Mouse (Mus musculus) stomach, postnatal 0 days (tissue): ENCODE measurements around the gene Lix1l. TPM values are rescaled to one million over a fixed set of nuclear protein-coding genes. Genes with fewer than 3 reads are reported as not detected.
A peak's percentile ranks its signal among the peaks of the same experiment; 100 is the strongest.

Source experiments
- ATAC-seq: fragments of 200-750 bp; cut with Nextera tagmentation; 2 replicates; pipeline ENCODE4 v1.8.0; 2017; ENCODE audit not compliant: low FRiP score, low TSS enrichment
- DNase-seq: peaks from one replicate; pipeline ENCODE4 v3.0.0-alpha.2; 2016; ENCODE audit warnings: low spot score
- H3K27ac ChIP-seq: fragments of 300-500 bp; sonication (generic); replicated peaks from 2 replicates; pipeline ENCODE4 v1.5.1; 2014; ENCODE audit warnings: mild to moderate bottlenecking, control low read depth
- H3K27me3 ChIP-seq: fragments of 300-500 bp; sonication (generic); 2 replicates; pipeline ENCODE4 v1.6.1; 2014; ENCODE audit warnings: low read length; ENCODE audit not compliant: control insufficient read depth, insufficient read depth
- H3K36me3 ChIP-seq: fragments of 300-500 bp; sonication (generic); 2 replicates; pipeline ENCODE4 v1.6.1; 2014; ENCODE audit warnings: low read length, mixed read lengths; ENCODE audit not compliant: control insufficient read depth, insufficient read depth
- H3K4me1 ChIP-seq: fragments of 300-500 bp; sonication (generic); replicated peaks from 2 replicates; pipeline ENCODE4 v1.6.1; 2014; ENCODE audit warnings: antibody characterized with exemption; ENCODE audit not compliant: control insufficient read depth, insufficient read depth
- H3K4me2 ChIP-seq: fragments of 300-500 bp; sonication (generic); replicated peaks from 2 replicates; pipeline ENCODE4 v1.6.1; 2014; ENCODE audit warnings: low read depth, mild to moderate bottlenecking, control low read depth, moderate library complexity
- H3K4me3 ChIP-seq: fragments of 300-500 bp; sonication (generic); 2 replicates; pipeline ENCODE4 v1.5.1; 2014; ENCODE audit warnings: low read depth, low read length, control low read depth
- H3K9ac ChIP-seq: fragments of 300-500 bp; sonication (generic); 2 replicates; pipeline ENCODE4 v1.6.1; 2014; ENCODE audit warnings: mild to moderate bottlenecking, low read length, control low read depth, mixed read lengths
- H3K9me3 ChIP-seq: fragments of 300-500 bp; sonication (generic); 2 replicates; pipeline ENCODE4 v1.6.1; 2016; ENCODE audit warnings: low read length; ENCODE audit not compliant: control insufficient read depth
- CTCF ChIP-seq: IDR thresholded peaks from 2 replicates; pipeline ENCODE4 v1.5.1; 2016; ENCODE audit warnings: antibody characterized with exemption, low read depth, mild to moderate bottlenecking, moderate library complexity
- EP300 ChIP-seq: optimal IDR thresholded peaks from 2 replicates; pipeline ENCODE3; 2016; ENCODE audit warnings: antibody characterized with exemption
- WGBS: fragments of 180-500 bp; shearing (Covaris S2); extraction: QIAGEN DNeasy Blood & Tissue Kit; methylation state at CpG from one replicate; pipeline ENCODE4 v1.1.7; 2014; 5-methylcytosine and 5-hydroxymethylcytosine counted together
- polyA plus RNA-seq: library from polyadenylated mRNA; unstranded; fragments of >200 nt; fragmentation: Nextera tagmentation; extraction: Ambion mirVana; gene quantifications from 2 replicates; pipeline ENCODE4 v1.2.1, GENCODE M21; 2015

Lix1l gene
- polyA plus RNA-seq, 1 experiment from 2014 or later = 3.8 TPM

DNA sequence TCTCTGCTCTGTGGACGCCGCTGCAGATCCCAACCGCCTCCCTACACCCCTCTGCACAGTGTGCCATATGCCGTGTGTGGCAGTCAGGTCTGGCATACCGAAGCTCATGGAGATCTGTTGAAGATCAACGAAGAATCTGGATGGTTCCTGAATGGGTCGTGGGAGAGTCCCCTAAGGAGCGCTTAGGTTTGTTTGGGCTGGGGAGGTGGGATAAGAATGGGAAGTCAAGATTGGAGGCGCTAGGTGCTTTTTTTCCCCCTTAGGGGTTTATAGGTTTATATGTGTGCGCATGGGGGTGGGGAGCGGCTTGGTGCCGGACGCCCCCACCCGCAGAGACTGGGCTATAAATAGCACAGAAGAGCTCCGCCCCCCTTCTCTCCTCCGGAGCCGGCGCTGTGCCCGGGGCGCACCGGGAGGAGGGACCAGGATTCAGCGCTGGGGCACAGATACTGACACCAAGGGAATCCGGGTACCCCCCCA, 4.7 kb upstream of the Lix1l start, which contains the start of gene Ankrd34a:
Ankrd34a (plus strand) TSS at position 409 of the 480 bp plus-strand sequence.
- Histone ChIP-seq H3K27ac (peak within 1 kb of the TSS; percentile 67; the same call in 1 of the 2 replicates), H3K4me2 (peak within 1 kb of the TSS; percentile 81), H3K4me3 (peak within 1 kb of the TSS; percentile 51), H3K9me3 (no peaks in the 10 kb centered on the region), H3K4me1 (0 out of 2 replicates have a peak, but pooled peaks cover 3% of the 10 kb centered on the region), H3K36me3 (no peaks in the 10 kb centered on the region), H3K9ac (peak within 1 kb of the TSS; percentile 63), H3K27me3 (no peaks in the 10 kb centered on the region)
- TF ChIP-seq CTCF (no peak), EP300 (no peak)
- DNase-seq (peak; percentile 47), ATAC-seq (no peak)
- WGBS = 1% methylated on average over 17 of the region's 23 CpGs

DNA sequence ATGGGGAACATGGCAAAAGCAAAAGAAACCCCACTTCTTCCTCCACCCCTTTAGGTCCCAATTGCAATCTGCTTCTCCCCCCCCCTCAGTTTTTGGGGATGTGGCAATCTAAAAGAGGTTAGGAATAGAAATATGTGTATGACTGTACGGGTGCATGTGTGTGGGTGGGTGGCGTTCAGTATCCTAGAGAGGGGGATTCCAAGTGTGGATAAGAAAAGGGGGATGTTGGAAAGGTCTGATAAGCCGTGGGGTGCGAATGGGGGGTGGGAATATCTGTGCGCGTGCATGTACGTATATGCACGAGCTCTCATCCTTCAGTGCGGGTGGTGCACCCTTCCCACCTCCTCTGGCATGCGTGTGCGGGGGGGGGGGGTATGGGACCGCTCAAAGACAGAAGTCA, 4.1 kb upstream of the Lix1l start:
- Histone ChIP-seq H3K9ac (peak overlapping the region; percentile 63; the same call in 1 of the 2 replicates), H3K27ac (no peak overlapping the region), H3K4me3 (peak overlapping the region; percentile 51), H3K27me3 (no peaks in the 10 kb centered on the region), H3K36me3 (no peaks in the 10 kb centered on the region), H3K9me3 (no peaks in the 10 kb centered on the region), H3K4me1 (0 out of 2 replicates have a peak, but pooled peaks cover 3% of the 10 kb centered on the region), H3K4me2 (peak overlapping the region; percentile 81)
- TF ChIP-seq EP300 = no peak
- no peak for TF ChIP-seq CTCF
- no peak for DNase-seq
- 6% methylated on average over 11 of the region's 12 CpGs for WGBS
- ATAC-seq = no peak

DNA sequence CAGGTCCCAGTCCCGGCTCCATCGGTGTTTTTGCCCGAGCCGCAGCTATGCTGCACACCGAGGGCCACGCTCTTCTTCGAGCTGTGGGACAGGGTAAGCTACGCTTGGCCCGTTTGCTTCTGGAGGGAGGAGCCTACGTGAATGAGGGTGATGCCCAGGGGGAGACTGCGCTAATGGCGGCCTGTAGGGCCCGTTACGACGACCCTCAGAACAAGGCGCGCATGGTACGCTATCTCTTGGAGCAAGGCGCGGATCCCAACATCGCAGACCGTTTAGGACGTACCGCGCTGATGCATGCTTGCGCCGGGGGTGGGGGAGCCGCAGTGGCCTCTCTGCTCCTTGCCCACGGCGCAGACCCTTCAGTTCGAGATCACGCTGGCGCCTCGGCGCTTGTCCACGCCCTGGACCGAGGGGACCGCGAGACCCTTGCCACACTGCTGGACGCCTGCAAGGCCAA, 3.5 kb upstream of the Lix1l start:
- WGBS = under 1% methylated on average over 40 of the region's 40 CpGs
- no peaks in the 10 kb centered on the region for H3K27me3 ChIP-seq
- DNase-seq (peak; percentile 27), ATAC-seq (no peak)
- no peaks in the 10 kb centered on the region for H3K36me3 ChIP-seq
- peak overlapping the region; percentile 51 for H3K4me3 ChIP-seq
- 0 out of 2 replicates have a peak, but pooled peaks cover 3% of the 10 kb centered on the region for H3K4me1 ChIP-seq
- H3K27ac ChIP-seq = peak overlapping the region; percentile 67
- TF ChIP-seq EP300 (no peak), CTCF (no peak)
- H3K9me3 ChIP-seq = no peaks in the 10 kb centered on the region
- peak overlapping the region; percentile 63 for H3K9ac ChIP-seq
- peak overlapping the region; percentile 81 for H3K4me2 ChIP-seq

DNA sequence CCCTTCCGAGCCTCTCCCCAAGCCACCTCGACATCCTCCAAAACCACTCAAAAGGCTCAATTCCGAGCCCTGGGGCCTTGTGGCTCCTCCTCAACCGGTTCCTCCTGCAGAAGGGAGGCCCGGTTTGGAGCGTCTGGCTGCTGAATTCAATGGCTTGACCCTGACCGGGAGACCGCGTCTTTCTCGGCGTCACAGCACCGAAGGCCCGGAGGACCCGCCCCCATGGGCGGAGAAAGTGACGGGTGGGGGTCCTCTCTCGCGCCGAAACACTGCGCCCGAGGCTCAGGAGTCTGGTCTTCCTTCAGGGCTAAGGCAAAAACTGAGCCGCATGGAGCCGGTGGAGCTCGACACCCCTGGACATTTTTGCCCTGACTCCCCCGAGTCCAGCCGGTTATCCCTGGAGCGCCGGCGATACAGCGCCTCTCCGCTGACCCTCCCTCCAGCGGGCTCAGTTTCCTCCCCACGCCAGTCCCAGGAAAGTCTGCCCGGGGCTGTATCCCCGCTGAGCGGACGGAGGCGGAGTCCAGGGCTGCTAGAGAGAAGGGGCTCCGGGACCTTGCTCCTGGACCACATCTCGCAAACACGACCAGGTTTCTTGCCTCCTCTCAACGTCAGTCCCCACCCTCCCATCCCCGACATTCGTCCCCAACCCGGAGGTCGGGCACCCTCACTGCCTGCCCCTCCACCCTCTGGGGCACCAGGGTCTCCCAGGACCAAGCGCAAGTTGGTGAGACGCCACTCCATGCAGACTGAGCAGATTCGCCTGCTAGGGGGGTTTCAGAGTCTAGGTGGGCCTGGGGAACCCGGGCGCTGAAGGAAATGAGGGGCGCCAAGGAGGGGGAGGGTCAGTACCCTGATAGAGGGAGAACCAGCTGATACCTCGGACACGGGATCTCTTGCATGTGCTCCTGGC, 2.5 kb upstream of the Lix1l start:
- DNase-seq = peak; percentile 58
- TF ChIP-seq EP300 (no peak), CTCF (no peak)

DNA sequence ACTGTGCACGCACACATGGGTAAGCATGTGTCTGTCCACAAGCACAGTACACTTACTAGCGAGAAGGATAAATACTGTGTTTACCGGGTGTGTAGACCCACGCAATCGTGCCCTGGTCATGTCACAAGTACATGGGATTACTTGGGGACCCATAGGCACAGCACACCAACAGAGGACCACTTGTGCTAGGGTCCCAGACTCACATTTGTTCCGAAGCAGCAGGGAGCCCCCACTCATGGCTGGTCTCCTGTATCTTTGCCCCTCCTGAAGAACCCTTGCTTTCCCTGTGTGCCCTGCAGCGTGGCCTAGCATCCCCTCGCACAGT, 1.9 kb upstream of the Lix1l start:
- TF ChIP-seq CTCF (no peak), EP300 (no peak)
- no peak overlapping the region for H3K27ac ChIP-seq
- H3K9ac ChIP-seq = 0 out of 2 replicates have a peak overlapping the region, but pooled peaks have one; percentile 63
- H3K4me3 ChIP-seq = no peak overlapping the region
- WGBS = 63% methylated on average over 8 of the region's 8 CpGs
- H3K27me3 ChIP-seq = no peaks in the 10 kb centered on the region
- no peak for DNase-seq
- H3K4me2 ChIP-seq = peak overlapping the region; percentile 81
- ATAC-seq = no peak
- H3K36me3 ChIP-seq = no peaks in the 10 kb centered on the region
- no peaks in the 10 kb centered on the region for H3K9me3 ChIP-seq
- H3K4me1 ChIP-seq = 0 out of 2 replicates have a peak, but pooled peaks cover 3% of the 10 kb centered on the region

More for the DNA sequence above, 2.5 kb upstream of the Lix1l start:
- Histone ChIP-seq H3K36me3 (no peaks in the 10 kb centered on the region), H3K27me3 (no peaks in the 10 kb centered on the region), H3K9ac (peak overlapping the region; percentile 63), H3K4me1 (0 out of 2 replicates have a peak, but pooled peaks cover 3% of the 10 kb centered on the region), H3K4me3 (peak overlapping the region; percentile 51), H3K4me2 (peak overlapping the region; percentile 81), H3K9me3 (no peaks in the 10 kb centered on the region), H3K27ac (peak overlapping the region; percentile 67)
- ATAC-seq = no peak
- WGBS = 3% methylated on average over 54 of the region's 54 CpGs
